Mouse (Mus musculus) E14TG2a.4 (cell line): ENCODE measurements at regions not wholly inside any gene's neighbourhood (a gene's known extent, or its start where the extent isn't known, plus 50 kb on each side); places are given as distances from the start of the nearest gene placed in this dataset.

Source experiments
- CTCF ChIP-seq: conservative IDR thresholded peaks from 2 replicates; pipeline ENCODE4 v1.5.1; 2014; ENCODE audit warnings: low read length
- NANOG ChIP-seq: IDR thresholded peaks from 2 replicates; pipeline ENCODE4 v1.6.1; 2014; ENCODE audit warnings: borderline replicate concordance, low read length, mixed read lengths
- POU5F1 ChIP-seq: IDR thresholded peaks from 2 replicates; pipeline ENCODE4 v1.6.1; 2014; ENCODE audit warnings: low read length, borderline replicate concordance

- TF ChIP-seq CTCF (no peak), POU5F1 (no peak), NANOG (no peak)
These were observed 63.6 kb upstream of the Bod1l start for GRCm38 (mm10) chr5:41907749-41908148.
